Mouse (Mus musculus) heart, adult 9 months (tissue): ENCODE results near the gene Hsf3.
"Not testable (repeated sequence)": the region's sequence is repeated elsewhere in the genome, so short reads cannot be mapped to it uniquely, and the experiment has no call there.

Experiments
- DNase-seq, 2 experiments: peaks; one replicate each; pipeline ENCODE4 v3.0.0; 2022; ENCODE audit warnings: low spot score in 2 of 2

The Hsf3 gene

DNA sequence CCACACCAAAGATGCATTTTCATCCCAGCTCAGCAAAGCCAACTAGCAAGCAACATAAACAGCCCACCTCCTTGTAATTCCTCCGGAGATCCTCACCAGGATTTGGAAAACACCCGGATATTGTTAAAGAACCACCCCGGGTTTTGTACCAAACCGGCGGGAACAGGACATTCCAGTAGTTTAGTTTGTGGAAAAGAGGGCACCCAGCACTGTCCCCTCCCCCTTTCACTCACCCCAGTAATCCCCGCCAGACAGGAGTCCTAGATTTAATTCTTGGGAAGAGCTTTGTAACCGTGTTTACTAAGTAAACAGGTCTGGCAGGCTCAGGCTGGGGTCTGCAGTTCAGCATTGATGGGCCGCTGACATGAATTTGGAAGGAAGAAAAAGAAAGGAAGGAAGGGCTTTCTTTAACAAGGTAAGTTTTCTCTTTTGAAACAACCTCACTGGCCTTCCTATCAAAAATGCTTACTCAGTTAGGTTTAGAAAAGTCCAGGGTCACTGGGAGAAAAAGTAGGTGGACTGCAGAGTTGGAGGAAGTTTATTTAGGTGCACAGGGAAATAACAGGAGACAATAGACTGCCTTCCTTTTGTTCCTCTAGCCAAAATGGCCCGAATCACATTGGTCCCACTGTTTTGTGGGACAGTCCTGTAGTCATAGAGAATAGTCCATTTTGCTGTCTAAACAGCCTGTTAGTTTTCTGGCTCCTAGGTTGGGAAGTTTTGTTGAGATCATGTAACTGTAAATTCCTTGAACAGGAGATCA lies at the start of gene Hsf3:
Hsf3 (minus strand) TSS at position 94 of the 763 bp plus-strand sequence.
- DNase-seq = peak; percentile 0 to 3

DNA sequence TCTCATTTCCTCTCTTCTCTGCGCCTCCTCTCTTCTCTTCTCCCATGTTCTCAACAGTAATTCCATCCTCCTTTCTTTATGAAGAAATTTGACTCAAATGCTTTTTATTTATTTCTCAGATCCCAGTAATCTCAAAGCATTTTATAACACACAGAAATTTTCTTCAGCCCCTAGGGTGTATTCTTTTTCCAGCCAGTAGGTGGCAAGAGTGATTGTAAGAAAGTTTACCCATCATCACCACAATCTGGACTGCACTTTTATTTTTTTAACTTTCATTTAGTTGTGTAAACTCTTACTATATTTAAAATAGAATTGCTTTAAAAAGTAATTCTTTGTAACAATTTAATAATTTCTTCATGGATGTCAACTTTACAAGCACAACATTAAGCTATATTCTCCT lies 45.5 kb upstream of the Hsf3 start:
- no peak for DNase-seq

DNA sequence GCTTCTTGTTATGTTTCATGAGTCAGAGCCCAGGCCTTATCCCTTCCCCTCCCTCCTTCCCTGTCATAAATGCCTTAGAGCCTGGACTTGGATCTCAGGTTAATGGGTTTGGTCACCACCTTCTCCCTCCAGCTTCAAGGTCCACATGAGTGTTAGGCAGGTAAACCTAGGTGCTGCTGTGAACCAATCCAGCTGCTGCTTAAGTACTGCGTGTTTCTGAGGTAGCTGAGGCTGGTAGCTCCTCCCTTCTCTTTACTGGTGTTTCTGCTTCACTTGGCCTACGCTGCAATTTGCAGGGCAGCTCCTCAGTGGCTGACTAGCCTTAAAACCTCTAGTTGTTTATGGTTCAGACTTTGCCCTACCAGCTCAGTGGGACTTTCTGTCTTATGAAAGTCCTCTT lies 945 bp downstream of the Hsf3 start, which contains the start of gene Heph:
Heph (plus strand) TSS at position 211 of the 400 bp plus-strand sequence.
- DNase-seq = no peak

DNA sequence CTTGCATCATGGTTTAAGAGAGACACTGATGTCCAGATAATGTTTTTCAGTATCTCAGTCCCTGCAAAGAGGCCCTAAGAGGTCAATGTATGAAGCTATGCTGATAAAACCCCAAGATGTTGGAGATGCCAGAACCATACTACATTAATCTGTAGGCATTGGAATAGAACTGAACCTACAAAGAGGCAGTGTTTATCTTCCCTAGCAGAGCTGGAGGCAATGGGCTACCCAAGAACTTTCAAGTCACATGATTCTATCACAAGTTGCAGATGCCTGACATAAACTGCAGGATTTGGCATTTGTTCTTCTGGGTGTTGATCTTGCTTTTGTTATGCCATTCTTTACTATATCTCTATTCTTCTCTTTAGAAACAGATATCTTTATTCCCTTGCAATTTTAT lies 36.7 kb downstream of the Hsf3 start:
- DNase-seq = no peak

DNA sequence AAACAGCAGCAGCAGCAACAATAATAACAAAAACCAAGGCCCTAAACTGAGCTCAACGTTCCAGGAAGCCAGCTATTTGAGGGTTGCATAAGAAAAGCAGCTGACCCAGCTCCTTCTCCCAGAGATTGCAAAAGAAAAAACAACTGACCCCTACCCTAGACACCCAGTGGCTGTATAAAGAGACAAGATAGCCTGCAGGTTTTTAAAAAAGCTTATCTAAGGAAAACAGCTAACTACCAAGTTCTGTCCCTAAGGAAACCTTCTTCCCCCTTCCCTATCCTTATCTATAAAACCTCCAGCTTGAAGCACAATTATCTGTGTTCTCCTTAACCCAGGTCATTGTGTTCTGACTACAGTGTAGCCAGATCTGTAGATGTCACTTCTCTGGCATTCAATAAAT lies 38.4 kb downstream of the Hsf3 start:
- DNase-seq = no peak

DNA sequence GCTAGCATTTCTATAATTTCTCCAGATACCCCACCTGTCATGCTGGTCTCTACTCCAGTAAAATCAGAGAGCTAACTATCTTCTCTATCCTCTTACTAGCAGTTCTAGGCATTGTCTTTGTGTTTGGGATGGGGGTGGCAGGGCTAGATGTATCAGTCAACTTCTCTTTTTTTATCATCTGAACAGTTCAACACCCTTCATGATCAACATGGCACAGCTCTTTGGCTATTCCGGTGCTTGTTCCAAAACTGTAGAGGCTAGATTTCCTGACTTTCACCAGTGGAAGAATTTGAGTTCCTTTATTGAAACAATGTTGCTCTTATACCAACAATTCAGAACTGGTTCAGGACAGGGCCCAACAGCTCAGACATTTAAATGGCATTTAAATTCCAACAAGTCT lies 39.1 kb downstream of the Hsf3 start:
- DNase-seq = no peak

DNA sequence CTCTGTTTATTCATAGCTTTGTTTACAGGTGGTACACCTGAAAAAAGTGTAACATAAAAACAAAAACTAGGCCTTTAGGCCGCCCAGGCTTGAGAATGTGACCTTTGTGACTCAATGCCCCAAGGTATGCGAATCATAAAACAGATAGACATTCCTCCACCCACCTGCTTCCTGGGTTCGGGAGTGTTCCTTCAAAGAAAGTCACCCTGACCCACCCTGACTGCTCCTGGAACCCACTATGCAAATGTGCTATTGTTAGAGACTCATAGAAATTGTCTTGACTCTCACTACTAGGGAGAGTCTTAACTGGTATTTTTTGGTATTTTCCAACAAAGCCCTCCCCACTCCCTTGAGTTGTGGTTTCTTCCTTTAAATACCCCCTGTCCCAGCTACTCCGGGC lies 40.7 kb downstream of the Hsf3 start:
- DNase-seq = not testable (repeated sequence)

DNA sequence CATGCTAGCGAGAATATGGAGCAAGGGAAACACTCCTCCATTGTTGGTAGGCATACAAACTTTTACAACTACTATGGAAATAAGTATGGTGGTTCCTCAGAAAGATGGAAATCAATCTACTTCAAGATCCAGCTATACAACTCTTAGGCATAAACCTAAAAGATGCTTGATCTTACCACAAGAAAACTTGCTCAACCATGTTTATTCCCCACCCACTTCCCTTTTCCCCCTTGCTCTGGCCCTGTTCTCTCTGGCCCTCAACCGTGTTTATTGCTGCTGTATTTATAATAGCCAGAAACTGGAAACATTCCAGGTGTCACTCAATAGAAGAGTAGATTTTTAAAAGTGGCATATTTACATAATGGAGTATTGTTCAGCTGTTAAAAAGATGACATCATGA lies 117.0 kb downstream of the Hsf3 start:
- no peak for DNase-seq

DNA sequence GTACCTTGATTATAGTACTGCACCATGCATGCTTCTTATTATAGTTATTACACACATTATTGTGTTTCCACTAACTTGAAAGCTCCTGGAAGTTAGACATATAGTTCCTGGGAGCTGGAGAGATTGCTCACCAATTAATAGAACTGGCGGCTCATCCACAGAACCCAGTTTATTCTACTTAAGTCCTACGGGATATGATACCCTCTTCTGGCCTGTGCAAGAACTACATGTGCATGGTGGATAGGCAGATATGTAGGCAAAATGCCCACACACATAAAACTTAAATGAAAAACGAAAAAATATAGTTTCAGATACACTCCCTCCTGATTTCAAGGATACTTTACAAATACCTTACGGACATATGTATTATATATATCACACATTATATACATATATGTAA lies 126.3 kb downstream of the Hsf3 start:
- DNase-seq = peak in 1 of 2 experiments; percentile 21

DNA sequence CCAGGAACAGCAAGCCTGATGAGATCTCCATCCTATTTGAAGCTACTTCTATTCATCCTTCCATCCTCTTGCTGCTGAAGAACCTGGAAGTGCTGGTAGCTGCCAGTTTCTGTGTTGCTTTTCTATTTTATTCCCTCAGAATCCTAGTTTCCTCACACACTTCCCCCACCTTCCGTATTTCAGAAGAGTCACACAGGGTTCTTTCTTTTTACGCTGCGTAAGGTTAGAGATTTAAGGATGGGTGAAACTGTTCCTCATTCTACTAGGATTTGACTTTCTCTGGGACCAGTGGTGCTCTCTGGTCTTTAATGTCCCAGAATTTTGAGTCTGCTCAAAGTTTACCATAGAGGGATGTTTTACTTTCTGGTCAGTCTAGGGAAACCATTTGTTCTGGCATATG lies 162.8 kb downstream of the Hsf3 start, which contains the start of gene Vsig4:
Vsig4 (minus strand) TSS at position 101 of the 400 bp plus-strand sequence.
- DNase-seq = no peak

DNA sequence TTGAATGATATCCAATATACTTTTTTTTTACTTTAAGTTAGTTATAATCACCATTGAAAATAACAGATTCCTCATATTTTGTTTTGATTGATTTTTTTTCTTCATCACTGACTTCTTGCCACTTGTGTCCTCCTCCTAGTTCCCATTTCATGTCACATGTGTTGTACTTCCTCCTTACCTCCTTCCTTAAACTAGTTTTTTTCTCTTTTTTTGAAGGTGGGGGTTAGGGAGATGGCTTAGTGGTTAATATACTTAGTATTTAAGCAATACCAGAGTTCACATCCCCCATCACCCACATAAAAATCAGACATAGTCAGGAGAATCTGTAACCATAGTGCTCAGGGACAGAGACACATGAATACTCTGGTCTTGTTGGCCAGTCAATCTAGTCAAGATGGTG lies 199.6 kb downstream of the Hsf3 start:
- DNase-seq = peak in 1 of 2 experiments; percentile 0
